Mouse (Mus musculus): ENCODE results near the gene Fcrla. TPM values are rescaled to one million over a fixed set of nuclear protein-coding genes. Genes with fewer than 3 reads are reported as not detected.

Gene Fcrla
- total and polyA plus RNA-seq, 3 experiments = 10.6 to 30.6 (median 17.7) TPM

GRCm38 (mm10) chr1:170932043-170932442, 4.7 kb upstream of the Fcrla start:
- no peaks in the 10 kb centered on the region for H3K36me3 ChIP-seq (replicated peaks in 1 of 2; ENCODE audit: control insufficient read depth in 1 of 2, insufficient read depth in 1 of 2, low read length in 1 of 2)
- H3K4me1 ChIP-seq (ENCODE audit: control insufficient read depth in 1 of 2, insufficient read depth in 2 of 2) = peaks cover 14 to 66% of the 10 kb centered on the region in 2 experiments
- H3K4me2 ChIP-seq (ENCODE audit: insufficient read depth, low read depth, poor library complexity, severe bottlenecking) = no peak overlapping the region
- TF ChIP-seq MAX (IDR thresholded peaks at IDR 0.05; ENCODE audit: low read length) (no peak), KAT2A (IDR thresholded peaks at IDR 0.05; ENCODE audit: insufficient replicate concordance, low read length) (no peak), CTCF (conservative IDR thresholded peaks at IDR 0.05 in 1 of 2, IDR thresholded peaks at IDR 0.05 in 1 of 2; ENCODE audit: low read depth in 2 of 2, low read length in 2 of 2) (no peak), IRF4 (IDR thresholded peaks at IDR 0.05; ENCODE audit: low read depth, low read length) (0 out of 2 replicates have a peak, but pooled peaks have one; percentile 8)
- H3K9ac ChIP-seq (ENCODE audit: insufficient read depth, low read depth) = no peak overlapping the region
- in situ Hi-C loops (cut with MboI; ENCODE audit: low pct_ligation_motif_present, low pct_unique_long_range_greater_than_20kb, low sequenced_read_pairs) (no loop called here), dilution Hi-C loops (cut with MboI; ENCODE audit: extremely low pct_ligation_motif_present, extremely low pct_unique_long_range_greater_than_20kb, low sequenced_read_pairs) (no loop called here)
- H3K27me3 ChIP-seq (replicated peaks) = no peaks in the 10 kb centered on the region
- DNase-seq (ENCODE audit: extremely low read depth) = no peak
- no peak overlapping the region for H3K4me3 ChIP-seq (replicated peaks in 1 of 3; ENCODE audit: low read depth in 2 of 3, low read length in 2 of 3, poor library complexity in 1 of 3)
- no peak overlapping the region for H3K27ac ChIP-seq (ENCODE audit: insufficient read depth, low read depth)
- no peaks in the 10 kb centered on the region for H3K79me2 ChIP-seq (replicated peaks; ENCODE audit: control insufficient read depth, extremely low read depth, insufficient read depth, poor library complexity, severe bottlenecking)
- peaks cover 4% of the 10 kb centered on the region for H3K9me3 ChIP-seq (replicated peaks; ENCODE audit: low read length)

- Histone ChIP-seq H3K4me3 (replicated peaks in 1 of 3; ENCODE audit: low read depth in 2 of 3, low read length in 2 of 3, poor library complexity in 1 of 3) (no peak overlapping the region), H3K4me2 (ENCODE audit: insufficient read depth, low read depth, poor library complexity, severe bottlenecking) (no peak overlapping the region), H3K9ac (ENCODE audit: insufficient read depth, low read depth) (peak overlapping the region; percentile 4; the same call in 1 of the 2 replicates), H3K9me3 (replicated peaks; ENCODE audit: low read length) (no peaks in the 10 kb centered on the region), H3K27me3 (replicated peaks) (no peaks in the 10 kb centered on the region), H3K36me3 (replicated peaks in 1 of 2; ENCODE audit: control insufficient read depth in 1 of 2, insufficient read depth in 1 of 2, low read length in 1 of 2) (no peaks in the 10 kb centered on the region), H3K79me2 (replicated peaks; ENCODE audit: control insufficient read depth, extremely low read depth, insufficient read depth, poor library complexity, severe bottlenecking) (no peaks in the 10 kb centered on the region; the same call in 1 of the 2 replicates), H3K4me1 (ENCODE audit: control insufficient read depth in 1 of 2, insufficient read depth in 2 of 2) (peaks cover 16 to 78% of the 10 kb centered on the region in 2 experiments), H3K27ac (ENCODE audit: insufficient read depth, low read depth) (peak overlapping the region; percentile 53; the same call in 1 of the 2 replicates)
- TF ChIP-seq ZNF384 (IDR thresholded peaks at IDR 0.05; ENCODE audit: low read depth, low read length) = no peak
- no peak for TF ChIP-seq UBTF (IDR thresholded peaks at IDR 0.05; ENCODE audit: low read depth, low read length)
- TF ChIP-seq GABPA (IDR thresholded peaks at IDR 0.05; ENCODE audit: insufficient replicate concordance, low read depth, low read length) = no peak
- no peak for TF ChIP-seq JUN (IDR thresholded peaks at IDR 0.05; ENCODE audit: insufficient read depth, low read depth, low read length)
- no peak for TF ChIP-seq HCFC1 (IDR thresholded peaks at IDR 0.05; ENCODE audit: low read depth, low read length)
- dilution Hi-C loops (cut with MboI; ENCODE audit: extremely low pct_ligation_motif_present, extremely low pct_unique_long_range_greater_than_20kb, low sequenced_read_pairs) (no loop called here), in situ Hi-C loops (cut with MboI; ENCODE audit: low pct_ligation_motif_present, low pct_unique_long_range_greater_than_20kb, low sequenced_read_pairs) (no loop called here)
- DNase-seq (ENCODE audit: extremely low read depth) = no peak
Measured at GRCm38 (mm10) chr1:170929245-170929644, 1.9 kb upstream of the Fcrla start.

GRCm38 (mm10) chr1:170928467-170928866, 1.1 kb upstream of the Fcrla start:
- peak overlapping the region; percentile 80 for H3K27ac ChIP-seq (ENCODE audit: insufficient read depth, low read depth)
- H3K36me3 ChIP-seq (replicated peaks in 1 of 2; ENCODE audit: control insufficient read depth in 1 of 2, insufficient read depth in 1 of 2, low read length in 1 of 2) = no peaks in the 10 kb centered on the region
- H3K4me2 ChIP-seq (ENCODE audit: insufficient read depth, low read depth, poor library complexity, severe bottlenecking) = peak overlapping the region; percentile 83
- no peaks in the 10 kb centered on the region for H3K27me3 ChIP-seq (replicated peaks)
- TF ChIP-seq BHLHE40 (IDR thresholded peaks at IDR 0.05; ENCODE audit: low read depth, low read length) (peak; percentile 39; the same call in 1 of the 2 replicates), HCFC1 (IDR thresholded peaks at IDR 0.05; ENCODE audit: low read depth, low read length) (no peak), ETS1 (conservative IDR thresholded peaks at IDR 0.05; ENCODE audit: low read depth, low read length) (peak; percentile 87), TBP (conservative IDR thresholded peaks at IDR 0.05; ENCODE audit: low read depth, low read length) (0 out of 2 replicates have a peak, but pooled peaks have one; percentile 51), CHD2 (IDR thresholded peaks at IDR 0.05; ENCODE audit: low read length) (peak; percentile 25; the same call in 1 of the 2 replicates), MYC (IDR thresholded peaks at IDR 0.05; ENCODE audit: low read depth, low read length) (peak; percentile 61; the same call in 1 of the 2 replicates), SMC3 (IDR thresholded peaks at IDR 0.05; ENCODE audit: low read depth, low read length) (no peak), JUND (conservative IDR thresholded peaks at IDR 0.05; ENCODE audit: low read depth, low read length) (peak; percentile 55), TCF12 (IDR thresholded peaks at IDR 0.05; ENCODE audit: low read depth, low read length) (peak; percentile 65; the same call in 1 of the 2 replicates), EP300 (IDR thresholded peaks at IDR 0.05; ENCODE audit: low read length) (peak; percentile 61), ZNF384 (IDR thresholded peaks at IDR 0.05; ENCODE audit: low read depth, low read length) (no peak), ZMIZ1 (IDR thresholded peaks at IDR 0.05; ENCODE audit: low read depth, low read length) (no peak), MEF2A (IDR thresholded peaks at IDR 0.05; ENCODE audit: borderline replicate concordance, low read depth, low read length) (peak; percentile 14; the same call in 1 of the 2 replicates), IRF4 (IDR thresholded peaks at IDR 0.05; ENCODE audit: low read depth, low read length) (peak; percentile 44; the same call in 1 of the 2 replicates)
- peaks cover 16 to 79% of the 10 kb centered on the region in 2 experiments for H3K4me1 ChIP-seq (ENCODE audit: control insufficient read depth in 1 of 2, insufficient read depth in 2 of 2)
- no peak overlapping the region for H3K4me3 ChIP-seq (replicated peaks in 1 of 3; ENCODE audit: low read depth in 2 of 3, low read length in 2 of 3, poor library complexity in 1 of 3)
- H3K9me3 ChIP-seq (replicated peaks; ENCODE audit: low read length) = no peaks in the 10 kb centered on the region
- H3K79me2 ChIP-seq (replicated peaks; ENCODE audit: control insufficient read depth, extremely low read depth, insufficient read depth, poor library complexity, severe bottlenecking) = no peaks in the 10 kb centered on the region; the same call in 1 of the 2 replicates
- DNase-seq (ENCODE audit: extremely low read depth) = peak; percentile 75
- in situ Hi-C loops (cut with MboI; ENCODE audit: low pct_ligation_motif_present, low pct_unique_long_range_greater_than_20kb, low sequenced_read_pairs) (no loop called here), dilution Hi-C loops (cut with MboI; ENCODE audit: extremely low pct_ligation_motif_present, extremely low pct_unique_long_range_greater_than_20kb, low sequenced_read_pairs) (no loop called here)
- H3K9ac ChIP-seq (ENCODE audit: insufficient read depth, low read depth) = peak overlapping the region; percentile 4
